Mouse (Mus musculus): ENCODE results near the gene Rnf10. TPM values are rescaled to one million over a fixed set of nuclear protein-coding genes. Genes with fewer than 3 reads are reported as not detected.

Gene Rnf10
- 220 TPM for polyA plus RNA-seq (2012; fragmentation: generic; extraction: Trizol)

DNA sequence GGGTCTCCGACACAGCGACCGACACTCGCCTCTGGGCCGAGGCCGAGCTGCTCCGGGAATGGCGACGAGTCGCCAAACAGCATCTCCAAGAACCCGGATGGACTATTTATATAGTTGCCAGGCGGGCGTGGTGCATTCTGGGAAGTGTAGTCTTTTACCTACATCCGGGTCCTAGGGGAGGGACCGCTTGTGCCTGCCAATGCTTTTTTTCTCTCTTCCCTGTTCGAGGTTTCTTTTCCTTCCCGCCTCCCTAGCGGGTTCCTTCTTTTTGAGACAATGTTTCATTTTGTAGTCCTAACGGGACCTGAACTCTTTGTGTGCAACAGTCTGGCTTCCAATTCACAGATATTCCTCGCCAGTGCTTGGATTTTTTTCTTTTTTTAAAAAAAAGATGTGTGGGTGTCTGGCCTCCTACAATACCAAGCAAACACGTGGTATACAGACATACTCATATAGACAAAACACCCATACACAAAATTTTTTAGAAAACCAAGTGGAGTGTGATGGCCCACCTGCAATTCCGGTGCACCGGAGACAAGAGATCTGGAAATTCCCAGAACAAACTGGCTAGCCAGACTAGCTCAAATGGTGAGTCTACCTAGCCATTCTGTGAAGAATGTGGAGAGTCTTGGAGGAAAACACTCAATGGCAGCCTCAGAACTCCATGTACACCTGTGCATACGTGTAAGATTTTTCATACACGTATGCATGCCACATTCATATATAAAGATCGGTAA lies at the start of gene Rnf10:
Gene Rnf10 (minus strand): TSS at position 87 of the 737 bp plus-strand sequence.
- no peaks in the 10 kb centered on the region for H3K27me3 ChIP-seq (ENCODE audit: control insufficient read depth, insufficient read depth, insufficient read length)
- peak; percentile 94 for TF ChIP-seq POLR2AphosphoS2 (IDR thresholded peaks at IDR 0.05; ENCODE audit: insufficient read length, low read depth)
- TF ChIP-seq SRF (IDR thresholded peaks at IDR 0.05; ENCODE audit: control insufficient read depth, insufficient read length, low read depth), result no peak
- peak; percentile 97 for TF ChIP-seq POLR2A (IDR thresholded peaks at IDR 0.05; ENCODE audit: insufficient read length, low read depth)
- H3ac ChIP-seq (ENCODE audit: control insufficient read depth, insufficient read length), result peak within 1 kb of the TSS; percentile 90
- peak within 1 kb of the TSS; percentile 98 for H3K4me2 ChIP-seq (ENCODE audit: low read depth)
- peak within 1 kb of the TSS; percentile 84 for H3K4me3 ChIP-seq
- H3K36me3 ChIP-seq (ENCODE audit: control insufficient read depth, insufficient read depth), result no peaks in the 10 kb centered on the region
- H3K79me2 ChIP-seq (ENCODE audit: control insufficient read depth, insufficient read depth), result peaks cover 46% of the 10 kb centered on the region

DNA sequence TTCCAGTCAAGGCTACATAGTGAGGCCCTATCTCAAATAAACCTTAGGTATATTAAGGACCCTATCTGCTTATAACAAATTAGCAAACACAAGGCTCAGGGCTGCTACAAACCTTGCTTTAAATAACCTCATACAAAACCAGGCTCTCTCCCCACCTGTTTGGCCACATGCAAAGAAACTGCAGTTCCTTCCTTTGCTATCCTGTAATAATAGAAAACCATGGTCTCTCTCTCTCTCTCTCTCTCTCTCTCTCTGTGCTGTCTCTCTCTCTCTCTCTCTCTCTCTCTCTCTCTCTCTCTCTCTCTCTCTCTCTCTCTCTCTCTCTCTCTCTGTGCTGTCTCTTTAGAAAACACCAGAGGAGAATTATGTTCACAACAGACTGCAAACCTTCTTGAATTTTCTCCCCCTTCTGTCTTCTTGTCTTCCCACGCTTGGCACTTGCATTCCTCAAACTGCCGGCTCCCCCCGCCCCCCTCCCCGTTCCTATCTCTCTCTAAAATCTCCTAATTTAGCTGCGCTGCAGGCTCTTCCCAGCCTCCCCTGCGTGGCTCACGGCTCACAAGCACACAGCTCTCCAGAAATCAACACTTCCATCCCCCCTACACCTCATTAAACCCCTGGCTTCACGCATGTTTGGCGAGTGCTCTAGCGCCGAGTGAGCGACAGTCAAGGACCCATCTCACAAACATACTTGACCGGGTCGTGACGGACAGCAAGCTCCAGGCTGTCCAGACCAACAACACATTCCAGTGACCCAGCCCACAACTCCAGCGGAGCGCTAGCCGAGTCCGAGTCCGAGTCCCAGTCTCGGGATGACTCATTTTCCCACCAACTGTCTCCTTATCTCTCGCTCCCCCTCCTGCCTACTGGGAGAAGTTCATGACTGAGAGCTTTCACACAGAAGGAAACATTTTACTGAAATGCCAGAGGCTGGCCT lies 46.6 kb upstream of the Rnf10 start:
- Histone ChIP-seq H3K4me2 (ENCODE audit: low read depth) (peak overlapping the region; percentile 91), H3K4me3 (peak overlapping the region; percentile 23), H3K27me3 (ENCODE audit: control insufficient read depth, insufficient read depth, insufficient read length) (no peaks in the 10 kb centered on the region), H3K79me2 (ENCODE audit: control insufficient read depth, insufficient read depth) (no peaks in the 10 kb centered on the region), H3ac (ENCODE audit: control insufficient read depth, insufficient read length) (no peak overlapping the region), H3K36me3 (ENCODE audit: control insufficient read depth, insufficient read depth) (no peaks in the 10 kb centered on the region)
- TF ChIP-seq MYOG (IDR thresholded peaks at IDR 0.05; ENCODE audit: control insufficient read depth in 1 of 3, insufficient read depth in 1 of 3, insufficient read length in 2 of 3, low read depth in 2 of 3) (peak in 1 of 3 experiments; percentile 62), E2F4 (IDR thresholded peaks at IDR 0.05; ENCODE audit: insufficient read depth) (no peak), POLR2A (IDR thresholded peaks at IDR 0.05; ENCODE audit: insufficient read length, low read depth) (peak; percentile 55), CEBPB (IDR thresholded peaks at IDR 0.05; ENCODE audit: insufficient read depth, poor library complexity, severe bottlenecking) (no peak), TCF12 (IDR thresholded peaks at IDR 0.05; ENCODE audit: insufficient read depth, poor library complexity, severe bottlenecking) (no peak), POLR2AphosphoS2 (IDR thresholded peaks at IDR 0.05; ENCODE audit: insufficient read length, low read depth) (peak; percentile 61), USF1 (IDR thresholded peaks at IDR 0.05; ENCODE audit: low read depth) (no peak), SRF (IDR thresholded peaks at IDR 0.05; ENCODE audit: control insufficient read depth, insufficient read length, low read depth) (no peak), MYOD1 (IDR thresholded peaks at IDR 0.05; ENCODE audit: control insufficient read depth in 1 of 3, insufficient read length in 2 of 3, low read depth in 2 of 3) (peak in 2 of 3 experiments; percentile 5 to 29), TCF3 (IDR thresholded peaks at IDR 0.05; ENCODE audit: insufficient read length, low read depth) (no peak)

DNA sequence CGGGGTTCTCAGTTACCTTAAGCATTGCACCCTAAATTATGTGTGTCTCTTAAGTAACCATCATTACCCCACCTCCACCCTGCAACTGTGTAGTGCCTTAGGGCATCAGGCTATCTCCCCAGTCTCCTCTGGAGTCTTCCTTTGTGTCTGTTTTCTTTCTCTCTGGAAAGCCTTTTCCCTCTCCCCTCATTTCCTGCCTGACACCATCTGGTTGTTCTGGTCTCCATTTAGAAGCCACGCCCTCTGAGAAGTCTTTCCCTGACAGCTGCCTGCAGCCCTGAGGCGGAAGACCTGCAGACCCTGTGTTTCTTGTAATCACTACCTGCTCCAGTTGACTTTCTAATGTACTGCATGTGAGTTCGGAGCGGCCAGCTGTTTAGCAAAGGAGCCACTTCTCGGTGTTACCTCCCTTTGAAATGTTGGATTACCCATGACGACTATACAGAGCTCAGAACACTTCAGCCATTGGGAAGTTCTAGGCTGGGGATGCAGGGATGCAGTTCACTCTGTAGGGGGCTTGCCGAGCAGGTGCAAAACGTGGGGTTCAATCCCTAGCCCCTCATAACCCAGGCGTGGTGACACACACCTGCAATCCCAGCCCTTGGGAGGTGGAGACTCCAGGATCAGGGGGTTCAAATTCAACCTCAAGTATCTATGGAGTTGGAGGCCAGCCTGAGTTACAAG lies 45.1 kb upstream of the Rnf10 start:
- H3K79me2 ChIP-seq (ENCODE audit: control insufficient read depth, insufficient read depth), result no peaks in the 10 kb centered on the region
- TF ChIP-seq TCF3 (IDR thresholded peaks at IDR 0.05; ENCODE audit: insufficient read length, low read depth), result no peak
- peak in 1 of 3 experiments; percentile 36 for TF ChIP-seq MYOG (IDR thresholded peaks at IDR 0.05; ENCODE audit: control insufficient read depth in 1 of 3, insufficient read depth in 1 of 3, insufficient read length in 2 of 3, low read depth in 2 of 3)
- no peak for TF ChIP-seq SRF (IDR thresholded peaks at IDR 0.05; ENCODE audit: control insufficient read depth, insufficient read length, low read depth)
- TF ChIP-seq TCF12 (IDR thresholded peaks at IDR 0.05; ENCODE audit: insufficient read depth, poor library complexity, severe bottlenecking), result no peak
- no peak for TF ChIP-seq E2F4 (IDR thresholded peaks at IDR 0.05; ENCODE audit: insufficient read depth)
- TF ChIP-seq POLR2AphosphoS2 (IDR thresholded peaks at IDR 0.05; ENCODE audit: insufficient read length, low read depth), result no peak
- no peak for TF ChIP-seq USF1 (IDR thresholded peaks at IDR 0.05; ENCODE audit: low read depth)
- TF ChIP-seq REST (IDR thresholded peaks at IDR 0.05; ENCODE audit: insufficient read depth, insufficient read length), result no peak
- TF ChIP-seq CEBPB (IDR thresholded peaks at IDR 0.05; ENCODE audit: insufficient read depth, poor library complexity, severe bottlenecking), result no peak
- TF ChIP-seq POLR2A (IDR thresholded peaks at IDR 0.05; ENCODE audit: insufficient read length, low read depth), result no peak
- no peak for TF ChIP-seq MAX (IDR thresholded peaks at IDR 0.05; ENCODE audit: low read depth)
- peak in 1 of 3 experiments; percentile 38 for TF ChIP-seq MYOD1 (IDR thresholded peaks at IDR 0.05; ENCODE audit: control insufficient read depth in 1 of 3, insufficient read length in 2 of 3, low read depth in 2 of 3)
- H3K4me3 ChIP-seq, result no peak overlapping the region

DNA sequence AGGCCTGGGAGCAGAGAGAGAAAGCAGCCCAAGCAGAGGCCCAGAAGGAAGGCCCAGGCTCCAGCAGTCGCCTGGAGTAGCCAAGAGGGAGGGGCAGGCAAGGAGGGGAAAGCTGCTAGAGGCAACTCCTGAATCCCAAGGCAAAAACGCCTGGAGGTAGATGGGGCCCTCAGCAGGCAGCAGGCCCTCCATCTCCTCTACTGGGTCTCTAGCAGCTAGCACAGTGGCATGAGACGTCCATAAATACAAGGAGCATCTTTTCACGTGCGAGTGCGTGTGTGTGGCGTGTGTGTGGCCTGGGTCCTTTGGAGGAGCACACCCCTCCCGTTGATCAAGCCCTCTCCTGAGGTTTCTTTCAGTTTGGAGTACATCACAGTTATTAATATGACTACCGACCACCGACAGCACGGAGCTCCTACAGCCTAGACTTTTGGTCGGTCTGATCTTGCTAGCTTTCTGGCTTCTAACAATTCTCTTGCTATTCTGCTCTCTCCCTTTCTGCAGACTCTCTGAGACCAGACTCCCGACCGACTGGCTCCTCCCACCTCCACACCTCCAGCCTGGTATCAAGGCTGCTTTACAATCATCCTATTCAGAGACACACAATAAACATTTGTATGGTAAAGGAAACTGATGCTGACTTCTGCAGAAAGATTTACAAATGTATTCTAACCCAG lies 44.4 kb upstream of the Rnf10 start:
- no peaks in the 10 kb centered on the region for H3K79me2 ChIP-seq (ENCODE audit: control insufficient read depth, insufficient read depth)
- TF ChIP-seq TCF3 (IDR thresholded peaks at IDR 0.05; ENCODE audit: insufficient read length, low read depth) (no peak), MYOD1 (IDR thresholded peaks at IDR 0.05; ENCODE audit: control insufficient read depth in 1 of 3, insufficient read length in 2 of 3, low read depth in 2 of 3) (no peak), MAX (IDR thresholded peaks at IDR 0.05; ENCODE audit: low read depth) (no peak), USF1 (IDR thresholded peaks at IDR 0.05; ENCODE audit: low read depth) (no peak), MYOG (IDR thresholded peaks at IDR 0.05; ENCODE audit: control insufficient read depth in 1 of 3, insufficient read depth in 1 of 3, insufficient read length in 2 of 3, low read depth in 2 of 3) (no peak), POLR2AphosphoS2 (IDR thresholded peaks at IDR 0.05; ENCODE audit: insufficient read length, low read depth) (no peak), TCF12 (IDR thresholded peaks at IDR 0.05; ENCODE audit: insufficient read depth, poor library complexity, severe bottlenecking) (no peak), POLR2A (IDR thresholded peaks at IDR 0.05; ENCODE audit: insufficient read length, low read depth) (no peak), CEBPB (IDR thresholded peaks at IDR 0.05; ENCODE audit: insufficient read depth, poor library complexity, severe bottlenecking) (no peak), E2F4 (IDR thresholded peaks at IDR 0.05; ENCODE audit: insufficient read depth) (no peak), REST (IDR thresholded peaks at IDR 0.05; ENCODE audit: insufficient read depth, insufficient read length) (no peak), SRF (IDR thresholded peaks at IDR 0.05; ENCODE audit: control insufficient read depth, insufficient read length, low read depth) (no peak)
- no peak overlapping the region for H3K4me3 ChIP-seq

More for the DNA sequence above, 45.1 kb upstream of the Rnf10 start:
- H3K36me3 ChIP-seq (ENCODE audit: control insufficient read depth, insufficient read depth), result no peaks in the 10 kb centered on the region
- H3K27me3 ChIP-seq (ENCODE audit: control insufficient read depth, insufficient read depth, insufficient read length), result no peaks in the 10 kb centered on the region
- no peak overlapping the region for H3ac ChIP-seq (ENCODE audit: control insufficient read depth, insufficient read length)
- peak overlapping the region; percentile 65 for H3K4me2 ChIP-seq (ENCODE audit: low read depth)

More for the DNA sequence above, 44.4 kb upstream of the Rnf10 start:
- Histone ChIP-seq H3K36me3 (ENCODE audit: control insufficient read depth, insufficient read depth) (no peaks in the 10 kb centered on the region), H3ac (ENCODE audit: control insufficient read depth, insufficient read length) (no peak overlapping the region), H3K4me2 (ENCODE audit: low read depth) (peak overlapping the region; percentile 65), H3K27me3 (ENCODE audit: control insufficient read depth, insufficient read depth, insufficient read length) (no peaks in the 10 kb centered on the region)

Measured in myocyte (in vitro differentiated cells).